Mouse (Mus musculus) cerebellum, adult 2 months (tissue): ENCODE data around the gene Gad1.

Experiments
- CTCF ChIP-seq: fragments of 200-500 bp; IDR thresholded peaks from 2 replicates; pipeline ENCODE4 v1.5.1; 2011; ENCODE audit warnings: low read depth, mild to moderate bottlenecking, control low read depth, low read length, moderate library complexity, borderline replicate concordance; ENCODE audit not compliant: insufficient read depth
- POLR2A ChIP-seq: fragments of 200-500 bp; IDR thresholded peaks from 2 replicates; pipeline ENCODE4 v1.6.1; 2011; ENCODE audit warnings: low read length, control low read depth, borderline replicate concordance; ENCODE audit not compliant: insufficient read depth

- TF ChIP-seq CTCF, result no peak
- no peak for TF ChIP-seq POLR2A
Observed at GRCm38 (mm10) chr2:70588200-70588599, 35.3 kb downstream of the Gad1 start.
